Mouse (Mus musculus) embryonic facial prominence, embryonic 10.5 days (tissue): Measurements from ENCODE around the gene Ubxn11. TPM values are rescaled to one million over a fixed set of nuclear protein-coding genes. Genes with fewer than 3 reads are reported as not detected.
A peak's percentile ranks its signal among the peaks of the same experiment; 100 is the strongest.

Source experiments
- DNase-seq: peaks from one replicate; pipeline ENCODE4 v3.0.0-alpha.2; 2017; ENCODE audit warnings: low spot score
- H3K27ac ChIP-seq: fragments of 300-500 bp; sonication (generic); replicated peaks from 2 replicates; pipeline ENCODE4 v1.5.1; 2016; ENCODE audit warnings: mild to moderate bottlenecking
- H3K27me3 ChIP-seq: fragments of 300-500 bp; sonication (generic); replicated peaks from 2 replicates; pipeline ENCODE4 v1.6.1; 2016; ENCODE audit warnings: low read depth, mild to moderate bottlenecking; ENCODE audit not compliant: poor library complexity, severe bottlenecking
- H3K36me3 ChIP-seq: fragments of 300-500 bp; sonication (generic); replicated peaks from 2 replicates; pipeline ENCODE4 v1.6.1; 2016; ENCODE audit warnings: mild to moderate bottlenecking, moderate library complexity
- H3K4me1 ChIP-seq: fragments of 300-500 bp; sonication (generic); 2 replicates; pipeline ENCODE4 v1.6.1; 2016
- H3K4me3 ChIP-seq: fragments of 300-500 bp; sonication (generic); 2 replicates; pipeline ENCODE4 v1.5.1; 2016; ENCODE audit warnings: mild to moderate bottlenecking, moderate library complexity
- H3K9me3 ChIP-seq: fragments of 300-500 bp; sonication (generic); 2 replicates; pipeline ENCODE4 v1.6.1; 2016; ENCODE audit warnings: mild to moderate bottlenecking
- WGBS: fragments of 180-500 bp; shearing (Covaris S2); methylation state at CpG from one replicate; pipeline ENCODE4 v1.1.7; 2016; 5-methylcytosine and 5-hydroxymethylcytosine counted together
- polyA plus RNA-seq: library from polyadenylated mRNA; unstranded; fragments of >200 nt; fragmentation: Nextera tagmentation; extraction: Ambion mirVana; gene quantifications from 2 replicates; pipeline ENCODE4 v1.2.1, GENCODE M21; 2016

Ubxn11 gene
- polyA plus RNA-seq, 1 experiment from 2014 or later: 7.1 TPM

DNA sequence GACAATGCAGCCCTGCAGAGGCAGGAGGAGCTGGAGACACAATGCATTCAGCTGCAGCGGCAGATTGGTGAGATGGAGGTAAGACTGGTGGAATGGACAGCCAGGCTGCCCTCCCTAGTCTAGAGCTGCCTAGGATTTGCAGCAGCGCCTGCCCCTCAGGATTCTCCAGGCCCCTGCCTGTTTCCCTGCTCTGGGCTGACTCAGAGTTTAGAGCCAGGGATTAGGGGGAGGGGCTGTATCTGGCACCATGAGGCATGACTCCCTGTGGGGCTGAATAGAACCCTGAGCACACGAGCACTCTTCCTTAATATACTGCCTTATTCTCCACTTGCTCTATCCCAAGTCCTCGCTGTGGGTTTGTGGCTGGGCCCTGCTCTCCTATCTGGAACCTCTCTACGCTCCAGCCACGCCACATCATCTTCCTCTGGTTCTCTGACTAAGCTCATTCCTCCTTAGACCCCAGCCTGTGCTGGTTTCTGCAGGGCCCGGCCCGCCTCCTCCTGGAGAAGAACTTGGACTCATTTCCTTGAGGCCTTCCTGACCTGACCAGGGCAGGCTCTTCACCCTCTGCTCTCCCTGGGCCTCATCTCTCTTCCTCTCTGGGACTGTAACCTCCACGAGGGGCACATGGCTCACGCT is 11.1 kb downstream of the Ubxn11 start:
- Histone ChIP-seq H3K4me3 (no peak overlapping the region), H3K9me3 (no peaks in the 10 kb centered on the region), H3K27ac (peak overlapping the region; percentile 49), H3K27me3 (no peaks in the 10 kb centered on the region), H3K36me3 (no peaks in the 10 kb centered on the region), H3K4me1 (peaks cover 55% of the 10 kb centered on the region)
- WGBS: 53% methylated on average over 10 of the region's 10 CpGs
- no peak for DNase-seq

DNA sequence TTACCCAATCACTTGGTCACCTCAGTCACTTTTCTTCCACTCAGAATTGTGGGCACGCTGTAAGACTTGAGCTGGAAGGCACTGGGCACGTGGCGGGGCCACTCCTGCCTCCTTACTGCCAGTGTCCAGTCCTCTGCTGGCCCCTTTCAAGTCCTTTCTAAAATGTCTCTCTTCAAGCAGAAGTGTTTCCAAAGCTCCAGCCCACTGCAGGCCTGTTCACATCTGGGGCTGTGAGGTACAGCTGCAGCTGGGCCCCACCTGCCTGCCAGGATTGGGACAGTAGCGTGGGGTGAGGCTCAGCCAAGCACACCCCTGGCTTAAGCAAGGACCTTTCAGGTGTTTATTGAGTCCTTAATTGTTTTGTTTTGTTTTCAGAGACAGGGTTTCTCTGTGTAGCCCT is 11.7 kb downstream of the Ubxn11 start:
- H3K36me3 ChIP-seq: no peaks in the 10 kb centered on the region
- H3K27ac ChIP-seq: peak overlapping the region; percentile 49
- no peak for DNase-seq
- peaks cover 55% of the 10 kb centered on the region for H3K4me1 ChIP-seq
- H3K9me3 ChIP-seq: no peaks in the 10 kb centered on the region
- no peaks in the 10 kb centered on the region for H3K27me3 ChIP-seq
- no peak overlapping the region for H3K4me3 ChIP-seq
- 90% methylated on average over 4 of the region's 4 CpGs for WGBS

DNA sequence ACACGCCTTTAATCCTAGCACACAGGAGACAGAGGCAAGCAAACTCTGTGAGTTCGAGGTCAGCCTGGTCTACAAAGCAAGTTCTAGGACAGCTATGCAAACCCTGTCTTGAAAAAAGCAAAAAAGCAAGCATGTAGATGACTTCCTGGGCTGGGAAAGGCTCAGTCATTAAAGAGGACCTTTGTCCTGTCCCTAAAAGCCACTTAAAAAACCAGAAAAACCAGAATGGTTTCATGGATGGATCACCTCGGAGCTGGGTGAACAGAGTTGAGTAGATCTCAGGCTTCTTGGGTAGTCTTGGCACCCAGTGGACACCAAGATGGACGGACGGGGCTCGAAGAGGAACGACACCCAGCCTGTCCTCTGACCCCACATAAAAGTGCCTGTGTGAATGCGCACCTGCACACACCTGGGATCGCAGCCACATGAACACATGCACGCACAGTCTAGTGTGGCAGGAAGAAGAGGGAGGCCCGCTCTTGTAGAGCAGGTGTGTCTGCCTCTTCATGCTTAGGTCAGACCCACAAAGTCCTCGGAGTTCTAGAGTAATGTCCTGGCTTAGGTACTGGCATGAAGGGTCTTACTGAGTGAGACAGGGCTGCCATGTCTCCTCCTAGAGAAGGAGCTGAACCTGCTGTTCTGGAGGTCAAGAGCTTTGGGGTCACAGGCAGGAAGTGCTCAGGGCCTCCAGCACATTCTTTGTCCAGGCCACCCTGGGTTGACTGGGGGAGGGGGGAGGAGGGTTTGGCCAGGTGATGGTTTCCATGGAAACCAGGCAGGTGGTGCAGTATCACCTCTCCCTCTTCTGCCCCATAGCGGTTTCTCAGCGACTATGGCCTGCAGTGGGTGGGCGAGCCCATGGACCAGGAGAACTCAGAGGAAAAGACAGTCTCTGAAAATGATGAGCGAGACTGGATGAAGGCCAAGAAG is 13.1 kb downstream of the Ubxn11 start:
- no peak for DNase-seq
- Histone ChIP-seq H3K27me3 (no peaks in the 10 kb centered on the region), H3K27ac (no peak overlapping the region), H3K36me3 (no peaks in the 10 kb centered on the region), H3K4me3 (no peak overlapping the region), H3K4me1 (peaks cover 59% of the 10 kb centered on the region), H3K9me3 (no peaks in the 10 kb centered on the region)
- WGBS: 86% methylated on average over 16 of the region's 16 CpGs

DNA sequence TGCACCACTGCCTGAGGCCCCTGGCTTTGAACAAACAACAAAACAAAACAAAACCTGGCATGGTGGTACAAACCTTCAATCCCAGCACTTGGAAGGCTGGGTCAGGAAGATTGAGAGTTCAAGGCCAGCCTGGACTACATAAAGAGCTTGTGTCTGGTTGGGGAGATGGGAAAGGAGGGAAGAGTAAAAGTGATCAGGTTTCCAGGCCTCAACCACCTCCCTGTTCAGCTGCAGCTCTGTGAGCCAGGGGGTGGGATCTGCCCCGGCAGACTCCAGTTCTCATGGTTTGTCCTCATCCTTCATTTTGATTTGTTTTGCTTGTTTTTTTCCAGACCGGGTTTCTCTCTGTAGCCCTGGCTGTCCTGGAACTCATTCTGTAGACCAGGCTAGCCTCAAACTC is 14.1 kb downstream of the Ubxn11 start:
- DNase-seq: no peak
- Histone ChIP-seq H3K4me1 (peaks cover 61% of the 10 kb centered on the region), H3K9me3 (no peaks in the 10 kb centered on the region), H3K36me3 (no peaks in the 10 kb centered on the region), H3K27me3 (no peaks in the 10 kb centered on the region), H3K4me3 (no peak overlapping the region), H3K27ac (no peak overlapping the region)
- 92% methylated on average over 2 of the region's 2 CpGs for WGBS

DNA sequence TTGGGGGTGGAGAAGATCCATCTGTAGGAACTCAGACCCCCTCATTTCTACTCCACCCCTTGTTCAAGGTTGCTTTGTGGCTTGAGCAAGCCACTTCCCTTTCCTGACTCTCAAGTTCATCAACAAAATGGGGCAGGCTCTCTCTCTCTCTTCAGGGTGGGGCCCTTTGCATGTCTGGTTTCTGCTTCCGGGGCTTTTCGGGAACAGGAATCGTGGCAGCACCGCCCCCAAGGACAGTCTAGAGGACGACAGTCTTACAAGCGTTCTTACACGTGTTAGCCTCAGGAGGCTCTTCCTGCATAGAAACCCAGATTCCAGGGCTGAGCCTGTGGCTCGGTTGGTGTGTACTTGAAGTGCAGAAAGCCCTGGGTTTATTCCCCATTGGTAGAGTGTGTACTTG is 14.6 kb downstream of the Ubxn11 start:
- no peaks in the 10 kb centered on the region for H3K9me3 ChIP-seq
- no peak overlapping the region for H3K4me3 ChIP-seq
- H3K27me3 ChIP-seq: no peaks in the 10 kb centered on the region
- H3K36me3 ChIP-seq: no peaks in the 10 kb centered on the region
- peaks cover 66% of the 10 kb centered on the region for H3K4me1 ChIP-seq
- DNase-seq: no peak
- 90% methylated on average over 8 of the region's 8 CpGs for WGBS
- no peak overlapping the region for H3K27ac ChIP-seq

DNA sequence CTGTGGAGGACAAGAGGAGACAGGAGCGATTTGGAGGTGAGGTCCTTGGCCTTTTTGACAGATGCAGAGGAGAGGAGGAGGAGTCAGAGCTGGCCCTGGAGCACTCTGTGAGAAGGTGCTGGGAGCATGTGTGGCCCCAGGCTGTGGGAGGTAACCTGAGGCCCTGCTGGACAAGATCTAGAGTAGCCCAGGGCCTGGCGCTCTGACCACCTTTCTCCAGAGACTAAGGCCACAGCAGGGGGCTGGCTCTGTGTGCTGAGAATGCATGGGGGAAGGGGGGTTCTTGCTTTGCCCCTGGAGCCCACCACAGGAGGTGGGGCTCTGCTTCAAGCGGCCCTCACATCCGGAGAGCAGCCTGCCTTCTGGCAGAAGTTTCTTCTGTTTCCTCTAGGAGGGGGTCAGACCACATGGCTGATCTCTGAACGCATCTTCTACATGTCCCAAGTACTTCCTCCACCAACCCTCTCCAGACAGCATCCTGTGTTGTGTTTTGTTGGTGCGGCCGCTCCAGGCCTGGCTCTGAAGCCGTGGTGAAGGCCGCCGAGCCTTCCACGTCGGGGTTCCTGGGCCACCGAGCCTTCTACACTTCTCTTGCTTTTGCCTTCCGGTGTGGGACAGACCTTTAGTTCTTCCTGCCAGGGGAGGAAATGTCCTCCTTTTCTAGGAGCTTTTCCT is 15.9 kb downstream of the Ubxn11 start:
- no peak for DNase-seq
- no peaks in the 10 kb centered on the region for H3K27me3 ChIP-seq
- peaks cover 59% of the 10 kb centered on the region for H3K4me1 ChIP-seq
- 76% methylated on average over 14 of the region's 14 CpGs for WGBS
- no peaks in the 10 kb centered on the region for H3K9me3 ChIP-seq
- H3K36me3 ChIP-seq: no peaks in the 10 kb centered on the region
- H3K4me3 ChIP-seq: no peak overlapping the region
- H3K27ac ChIP-seq: peak overlapping the region; percentile 10

DNA sequence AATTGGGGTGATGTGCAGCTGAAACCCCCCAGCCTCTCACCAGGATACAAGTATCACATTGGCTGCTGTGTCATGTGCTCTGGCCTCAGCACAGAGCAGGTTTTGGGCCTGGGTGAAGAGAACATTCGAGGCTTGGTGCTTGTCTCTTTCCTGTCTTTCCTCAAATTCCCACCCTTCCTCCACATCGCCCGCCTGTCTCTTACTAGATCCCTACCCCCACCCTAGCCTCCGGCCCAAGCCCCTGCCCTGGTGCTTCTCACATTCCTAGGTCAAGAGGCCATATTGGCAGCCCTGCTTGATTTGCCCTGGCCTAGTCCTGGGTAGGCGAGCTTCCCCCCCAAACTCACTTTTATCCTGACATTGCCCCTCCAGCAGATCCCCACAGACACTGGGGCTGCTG is 16.7 kb downstream of the Ubxn11 start:
- Histone ChIP-seq H3K4me1 (peaks cover 56% of the 10 kb centered on the region), H3K27ac (peak overlapping the region; percentile 51; the same call in 1 of the 2 replicates), H3K36me3 (no peaks in the 10 kb centered on the region), H3K27me3 (no peaks in the 10 kb centered on the region), H3K9me3 (no peaks in the 10 kb centered on the region), H3K4me3 (no peak overlapping the region)
- WGBS: 52% methylated on average over 5 of the region's 5 CpGs
- no peak for DNase-seq

DNA sequence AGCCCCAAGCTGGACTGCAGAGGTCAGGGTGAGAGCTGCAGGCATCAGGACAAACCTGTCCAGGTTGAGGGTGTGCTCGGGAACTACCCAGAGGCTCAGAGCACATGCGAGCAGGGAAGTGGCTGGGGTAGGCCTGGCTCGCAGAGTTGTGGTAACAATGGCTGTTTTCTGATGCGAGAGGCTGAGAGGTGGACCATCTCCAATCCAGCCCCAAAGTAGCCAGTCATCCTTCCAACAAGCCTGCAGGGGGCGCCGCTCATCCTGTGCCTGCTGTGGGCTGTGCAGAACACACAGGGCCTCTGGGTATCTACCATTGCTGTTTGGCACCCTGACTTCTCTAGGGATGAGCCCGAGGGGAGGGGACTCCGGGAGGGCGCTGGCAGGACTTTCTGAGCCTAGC is 17.3 kb downstream of the Ubxn11 start:
- Histone ChIP-seq H3K4me3 (no peak overlapping the region), H3K27me3 (no peaks in the 10 kb centered on the region), H3K4me1 (peaks cover 62% of the 10 kb centered on the region), H3K36me3 (no peaks in the 10 kb centered on the region), H3K9me3 (no peaks in the 10 kb centered on the region), H3K27ac (peak overlapping the region; percentile 51; the same call in 1 of the 2 replicates)
- 66% methylated on average over 9 of the region's 9 CpGs for WGBS
- DNase-seq: peak; percentile 55

DNA sequence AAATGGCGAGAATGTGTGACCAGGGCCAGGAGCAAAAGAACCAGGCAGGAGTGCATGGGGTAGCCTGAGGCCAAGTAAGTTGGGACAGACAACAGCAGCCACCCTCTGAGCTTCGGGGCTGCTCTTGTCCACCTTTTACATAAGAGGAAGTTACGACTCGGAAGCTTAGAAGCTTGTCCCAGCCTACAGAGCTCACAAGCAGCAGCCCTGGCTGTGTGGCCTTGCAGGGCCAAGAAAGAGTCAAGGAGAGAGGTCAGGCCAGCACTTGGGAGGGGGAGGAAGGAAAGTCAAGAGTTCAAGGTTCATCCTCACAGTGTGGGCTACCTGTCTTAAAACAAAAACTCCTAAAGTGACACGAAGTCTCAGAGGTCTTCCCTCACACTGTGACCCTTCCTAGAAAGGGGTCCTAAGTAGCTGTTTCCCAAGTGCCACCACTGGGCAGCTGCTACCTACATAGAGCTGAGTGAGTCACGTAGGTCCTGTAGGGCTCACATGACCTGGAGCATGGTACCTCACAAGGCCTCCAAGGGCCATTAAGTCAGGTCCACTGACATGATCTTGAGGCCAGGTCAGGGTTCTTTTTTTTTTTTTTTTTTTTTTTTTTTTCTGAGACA is 17.9 kb downstream of the Ubxn11 start:
- H3K27ac ChIP-seq: 0 out of 2 replicates have a peak overlapping the region, but pooled peaks have one; percentile 51
- 74% methylated on average over 6 of the region's 6 CpGs for WGBS
- H3K9me3 ChIP-seq: no peaks in the 10 kb centered on the region
- H3K27me3 ChIP-seq: 0 out of 2 replicates have a peak, but pooled peaks cover 4% of the 10 kb centered on the region
- H3K4me1 ChIP-seq: peaks cover 67% of the 10 kb centered on the region
- peaks cover 2% of the 10 kb centered on the region; the same call in 1 of the 2 replicates for H3K36me3 ChIP-seq
- H3K4me3 ChIP-seq: no peak overlapping the region
- no peak for DNase-seq

DNA sequence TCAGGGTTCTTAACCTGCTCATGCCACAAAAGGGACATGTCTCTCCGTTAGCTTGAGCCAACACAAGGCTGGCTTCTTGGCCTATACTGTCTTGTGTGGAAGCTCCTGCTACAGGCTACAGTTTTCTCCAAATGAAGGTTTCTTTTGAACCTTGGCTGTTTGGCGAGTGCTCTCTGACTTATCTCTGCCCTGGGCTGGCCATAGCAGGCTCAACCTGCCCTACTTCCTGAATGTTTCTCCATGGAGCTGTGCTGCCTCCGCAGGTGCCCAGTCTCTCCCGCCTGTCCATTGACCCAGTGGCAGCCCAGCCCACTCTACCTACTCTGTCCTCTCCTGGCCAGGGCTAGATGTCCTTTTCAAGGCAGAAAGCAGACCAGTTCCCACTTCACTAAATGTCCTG is 18.5 kb downstream of the Ubxn11 start:
- no peak overlapping the region for H3K27ac ChIP-seq
- H3K27me3 ChIP-seq: 0 out of 2 replicates have a peak, but pooled peaks cover 4% of the 10 kb centered on the region
- peaks cover 8% of the 10 kb centered on the region; the same call in 1 of the 2 replicates for H3K36me3 ChIP-seq
- no peak for DNase-seq
- peaks cover 61% of the 10 kb centered on the region for H3K4me1 ChIP-seq
- H3K4me3 ChIP-seq: no peak overlapping the region
- H3K9me3 ChIP-seq: no peaks in the 10 kb centered on the region
- 84% methylated on average over 4 of the region's 4 CpGs for WGBS

DNA sequence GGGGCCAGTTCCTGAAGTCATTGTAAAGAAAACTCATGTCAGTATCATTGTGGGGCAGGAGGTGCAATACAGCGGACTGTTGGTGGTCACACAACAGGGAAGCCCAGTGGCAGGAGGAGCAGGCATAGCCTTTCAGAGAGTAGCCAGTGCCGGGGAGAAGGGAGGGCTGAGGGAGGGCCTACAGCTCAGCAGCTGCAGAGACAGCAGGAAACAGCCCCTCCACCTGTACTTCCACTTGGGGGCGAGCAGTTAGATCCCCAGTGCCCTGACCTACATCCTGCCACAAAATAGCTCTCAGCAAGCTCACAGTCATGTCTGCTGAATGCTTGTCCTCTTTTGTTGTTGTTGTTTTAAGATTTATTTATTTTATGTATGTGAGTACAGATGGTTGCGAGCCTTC is 19.2 kb downstream of the Ubxn11 start:
- Histone ChIP-seq H3K27ac (no peak overlapping the region), H3K9me3 (no peaks in the 10 kb centered on the region), H3K27me3 (0 out of 2 replicates have a peak, but pooled peaks cover 4% of the 10 kb centered on the region), H3K36me3 (peaks cover 14% of the 10 kb centered on the region; the same call in 1 of the 2 replicates), H3K4me3 (no peak overlapping the region), H3K4me1 (peaks cover 63% of the 10 kb centered on the region)
- no peak for DNase-seq
- WGBS: 52% methylated on average over 4 of the region's 4 CpGs

DNA sequence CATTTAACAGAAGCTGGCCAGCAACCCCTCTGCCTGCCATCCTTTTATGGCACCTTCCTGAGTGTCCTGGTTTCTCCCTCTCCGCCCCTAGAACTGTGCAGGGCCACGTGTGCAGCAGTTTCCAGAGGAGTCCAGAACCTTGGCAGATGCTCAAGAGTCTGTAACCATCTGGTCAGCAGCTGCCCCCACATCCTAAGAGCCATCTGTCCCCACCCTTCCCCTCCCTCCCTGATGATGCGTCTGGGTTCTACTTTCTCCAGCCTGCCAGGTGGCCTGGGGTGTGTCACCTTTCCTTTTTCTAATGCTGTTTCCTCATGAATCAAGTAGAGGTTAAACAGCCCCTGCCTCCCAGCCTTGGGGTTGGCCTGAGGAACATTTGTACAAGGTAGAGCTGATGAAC is 19.9 kb downstream of the Ubxn11 start:
- 56% methylated on average over 3 of the region's 3 CpGs for WGBS
- H3K9me3 ChIP-seq: no peaks in the 10 kb centered on the region
- H3K4me3 ChIP-seq: no peak overlapping the region
- H3K36me3 ChIP-seq: peaks cover 21% of the 10 kb centered on the region
- H3K4me1 ChIP-seq: peaks cover 70% of the 10 kb centered on the region
- no peak overlapping the region for H3K27ac ChIP-seq
- no peak for DNase-seq
- H3K27me3 ChIP-seq: 0 out of 2 replicates have a peak, but pooled peaks cover 4% of the 10 kb centered on the region
